Mouse (Mus musculus): ENCODE data around the gene Abhd17a.
A peak's percentile ranks its signal among the peaks of the same experiment; 100 is the strongest.

Gene Abhd17a

GRCm38 (mm10) chr10:80576351-80577194, 13.6 kb downstream of the Abhd17a start:
- peak; percentile 79 for DNase-seq

- DNase-seq: no peak
Observed at GRCm38 (mm10) chr10:80575925-80576324, 14.2 kb downstream of the Abhd17a start.

GRCm38 (mm10) chr10:80574896-80575295, 15.2 kb downstream of the Abhd17a start:
- peak; percentile 9 for DNase-seq

GRCm38 (mm10) chr10:80573944-80574343, 16.2 kb downstream of the Abhd17a start:
- peak; percentile 16 for DNase-seq

GRCm38 (mm10) chr10:80572477-80572876, 17.7 kb downstream of the Abhd17a start:
- no peak for DNase-seq

- DNase-seq: peak; percentile 57
Observed at GRCm38 (mm10) chr10:80570871-80571836, 19.0 kb downstream of the Abhd17a start.

- DNase-seq: no peak
Observed at GRCm38 (mm10) chr10:80570419-80570818, 19.7 kb downstream of the Abhd17a start.

- DNase-seq: peak; percentile 68
Observed at GRCm38 (mm10) chr10:80569664-80570066, 20.5 kb downstream of the Abhd17a start.

GRCm38 (mm10) chr10:80568876-80569275, 21.3 kb downstream of the Abhd17a start:
- DNase-seq: no peak

GRCm38 (mm10) chr10:80566375-80567092, 23.6 kb downstream of the Abhd17a start:
- DNase-seq: peak; percentile 96

GRCm38 (mm10) chr10:80561116-80561944, 28.8 kb downstream of the Abhd17a start, which contains the start of gene Rexo1:
TSS of gene Rexo1 (minus strand) at chr10:80561560.
- DNase-seq: peak; percentile 96

GRCm38 (mm10) chr10:80560621-80561020, 29.5 kb downstream of the Abhd17a start:
- DNase-seq: no peak

- no peak for DNase-seq
Observed at GRCm38 (mm10) chr10:80559431-80559830, 30.7 kb downstream of the Abhd17a start.

GRCm38 (mm10) chr10:80557346-80557965, 32.7 kb downstream of the Abhd17a start:
- DNase-seq: peak; percentile 88

GRCm38 (mm10) chr10:80553997-80554396, 36.1 kb downstream of the Abhd17a start:
- DNase-seq: no peak

- no peak for DNase-seq
Observed at GRCm38 (mm10) chr10:80553575-80553974, 36.6 kb downstream of the Abhd17a start.

GRCm38 (mm10) chr10:80552364-80552763, 37.8 kb downstream of the Abhd17a start:
- no peak for DNase-seq

- DNase-seq: no peak
Observed at GRCm38 (mm10) chr10:80549279-80549678, 40.9 kb downstream of the Abhd17a start.

GRCm38 (mm10) chr10:80548428-80549006, 41.6 kb downstream of the Abhd17a start:
- DNase-seq: peak; percentile 64

GRCm38 (mm10) chr10:80547539-80547938, 42.6 kb downstream of the Abhd17a start:
- no peak for DNase-seq

GRCm38 (mm10) chr10:80546945-80547344, 43.2 kb downstream of the Abhd17a start:
- DNase-seq: no peak

Measured in thymus, postnatal 4 days (tissue).